Mouse (Mus musculus) neural tube, embryonic 12.5 days (tissue): ENCODE data around the gene Tm6sf2. TPM values are rescaled to one million over a fixed set of nuclear protein-coding genes. Genes with fewer than 3 reads are reported as not detected.
A peak's percentile ranks its signal among the peaks of the same experiment; 100 is the strongest.

ENCODE experiments used
- ATAC-seq: fragments of 200-750 bp; cut with Nextera tagmentation; 2 replicates; pipeline ENCODE4 v1.8.0; 2017; ENCODE audit warnings: low read depth, mild to moderate bottlenecking, moderate TSS enrichment, moderate library complexity; ENCODE audit not compliant: low FRiP score
- H3K27ac ChIP-seq: fragments of 300-500 bp; sonication (generic); 2 replicates; pipeline ENCODE4 v1.5.1; 2016
- H3K27me3 ChIP-seq: fragments of 300-500 bp; sonication (generic); replicated peaks from 2 replicates; pipeline ENCODE4 v1.6.1; 2016; ENCODE audit warnings: mild to moderate bottlenecking
- H3K36me3 ChIP-seq: fragments of 300-500 bp; sonication (generic); 2 replicates; pipeline ENCODE4 v1.6.1; 2016; ENCODE audit warnings: mild to moderate bottlenecking
- H3K4me1 ChIP-seq: fragments of 300-500 bp; sonication (generic); 2 replicates; pipeline ENCODE4 v1.6.1; 2016
- H3K4me2 ChIP-seq: fragments of 300-500 bp; sonication (generic); replicated peaks from 2 replicates; pipeline ENCODE4 v1.6.1; 2016; ENCODE audit warnings: mild to moderate bottlenecking
- H3K4me3 ChIP-seq: fragments of 300-500 bp; sonication (generic); 2 replicates; pipeline ENCODE4 v1.5.1; 2016
- H3K9ac ChIP-seq: fragments of 300-500 bp; sonication (generic); 2 replicates; pipeline ENCODE4 v1.6.1; 2016; ENCODE audit warnings: mild to moderate bottlenecking
- H3K9me3 ChIP-seq: fragments of 300-500 bp; sonication (generic); 2 replicates; pipeline ENCODE4 v1.6.1; 2016; ENCODE audit warnings: mild to moderate bottlenecking
- WGBS: fragments of 180-500 bp; shearing (Covaris S2); methylation state at CpG from one replicate; pipeline ENCODE4 v1.1.7; 2016; 5-methylcytosine and 5-hydroxymethylcytosine counted together
- microRNA-seq: library from miRNA; unstranded; fragments of <30 nt; microRNA quantifications from one replicate; pipeline ENCODE4, GENCODE M21; 2017
- polyA plus RNA-seq: library from polyadenylated mRNA; unstranded; fragments of >200 nt; fragmentation: Nextera tagmentation; extraction: Ambion mirVana; gene quantifications from 2 replicates; pipeline ENCODE4 v1.2.1, GENCODE M21; 2016

Tm6sf2 gene
- polyA plus RNA-seq, 1 experiment from 2014 or later = 1.7 TPM

DNA sequence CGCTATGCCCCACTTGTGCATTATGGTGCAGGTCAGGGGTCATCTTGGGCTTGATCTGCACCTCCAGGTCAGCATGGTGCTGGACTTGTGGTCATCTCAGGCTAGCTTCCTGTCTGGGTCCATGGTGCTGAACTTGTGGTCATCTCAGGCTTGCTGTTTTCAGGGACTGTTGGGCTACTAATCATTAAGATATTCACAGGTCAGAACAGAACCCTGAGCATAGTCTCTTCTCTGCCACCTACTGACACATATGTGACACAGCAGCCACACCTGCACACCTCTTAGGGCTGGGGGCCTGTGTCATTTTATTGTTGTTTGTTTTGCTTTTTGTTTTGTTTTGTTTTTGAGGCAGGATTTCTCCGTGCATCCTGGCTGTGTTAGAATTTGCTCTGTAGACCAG, 50.1 kb downstream of the Tm6sf2 start:
- H3K27ac ChIP-seq = no peak overlapping the region
- H3K27me3 ChIP-seq = 0 out of 2 replicates have a peak, but pooled peaks cover 6% of the 10 kb centered on the region
- no peaks in the 10 kb centered on the region for H3K36me3 ChIP-seq
- 52% methylated on average over 2 of the region's 2 CpGs for WGBS
- no peak overlapping the region for H3K9ac ChIP-seq
- no peak overlapping the region for H3K4me2 ChIP-seq
- H3K4me3 ChIP-seq = no peak overlapping the region
- H3K9me3 ChIP-seq = no peaks in the 10 kb centered on the region
- peaks cover 12% of the 10 kb centered on the region for H3K4me1 ChIP-seq
- ATAC-seq = no peak

DNA sequence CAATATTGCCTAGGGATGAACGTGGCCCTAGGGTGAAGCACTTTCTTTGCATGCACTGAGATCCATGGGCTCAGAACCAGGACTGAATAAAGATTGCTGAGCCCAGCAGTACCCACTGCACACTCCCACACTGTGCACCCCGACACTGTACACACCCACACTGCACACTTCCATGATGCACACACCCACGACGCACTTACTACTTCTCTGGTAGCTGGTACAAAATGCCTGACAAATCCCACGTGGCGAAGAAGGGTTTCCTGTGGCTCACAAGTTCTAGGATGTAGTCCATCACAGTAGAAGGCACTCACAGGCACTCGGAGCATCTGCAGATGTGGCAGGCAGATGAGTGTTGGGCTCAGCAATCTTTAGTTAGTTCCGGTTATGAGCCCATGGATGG, 52.3 kb downstream of the Tm6sf2 start:
- no peaks in the 10 kb centered on the region for H3K36me3 ChIP-seq
- 67% methylated on average over 8 of the region's 8 CpGs for WGBS
- no peaks in the 10 kb centered on the region for H3K9me3 ChIP-seq
- no peak overlapping the region for H3K4me3 ChIP-seq
- peaks cover 4% of the 10 kb centered on the region; the same call in 1 of the 2 replicates for H3K4me1 ChIP-seq
- H3K27me3 ChIP-seq = 0 out of 2 replicates have a peak, but pooled peaks cover 6% of the 10 kb centered on the region
- no peak for ATAC-seq
- no peak overlapping the region for H3K27ac ChIP-seq
- no peak overlapping the region for H3K9ac ChIP-seq
- no peak overlapping the region for H3K4me2 ChIP-seq

DNA sequence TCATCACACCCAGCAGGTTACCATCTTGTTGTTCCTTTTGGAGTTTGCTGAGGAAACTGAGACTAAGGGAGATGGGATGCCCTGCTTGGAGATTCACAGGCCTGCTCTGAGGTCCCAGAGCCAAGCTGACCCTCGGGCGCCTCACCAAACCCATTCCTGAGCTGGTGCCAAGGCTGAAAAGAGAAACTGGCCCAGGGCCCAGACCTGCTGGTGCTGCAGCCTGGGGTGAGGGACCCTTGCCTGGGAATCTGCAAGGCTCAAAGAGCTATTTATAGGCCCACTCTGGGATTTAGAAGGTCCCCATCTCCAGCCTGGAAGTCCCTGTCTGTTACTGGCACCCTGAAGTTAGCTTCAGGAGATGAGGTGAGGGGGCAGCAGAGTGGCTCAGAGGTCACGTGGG, 55.7 kb downstream of the Tm6sf2 start:
- H3K4me1 ChIP-seq = peaks cover 12% of the 10 kb centered on the region
- no peak overlapping the region for H3K4me2 ChIP-seq
- H3K4me3 ChIP-seq = no peak overlapping the region
- H3K36me3 ChIP-seq = peaks cover 10% of the 10 kb centered on the region
- no peak overlapping the region for H3K9ac ChIP-seq
- no peak for ATAC-seq
- WGBS = 86% methylated on average over 3 of the region's 3 CpGs
- H3K27ac ChIP-seq = no peak overlapping the region
- no peaks in the 10 kb centered on the region for H3K9me3 ChIP-seq
- H3K27me3 ChIP-seq = 0 out of 2 replicates have a peak, but pooled peaks cover 6% of the 10 kb centered on the region

GRCm38 (mm10) chr8:70129309-70129952, 56.7 kb downstream of the Tm6sf2 start:
- ATAC-seq = no peak
- whole genome bisulfite sequencing = 69% methylated on average over 9 of the region's 9 CpGs
- no peak overlapping the region for H3K9ac ChIP-seq

More at GRCm38 (mm10) chr8:70129309-70129952, 56.7 kb downstream of the Tm6sf2 start:
- Histone ChIP-seq H3K27me3 (no peaks in the 10 kb centered on the region), H3K4me1 (peaks cover 12% of the 10 kb centered on the region), H3K9me3 (no peaks in the 10 kb centered on the region), H3K4me2 (no peak overlapping the region), H3K27ac (no peak overlapping the region), H3K4me3 (no peak overlapping the region), H3K36me3 (peaks cover 20% of the 10 kb centered on the region)

Small RNA genes within 50 kb of the gene (microRNA-seq; reads per million reads assigned to microRNA genes)
- gene Mir7066 = 2.4 reads per million, percentile 4 among the genes with 10 or more reads in this experiment

Other genes with a start within 250 kb of the Tm6sf2 start
- 41.6 and 46.8 TPM in 2 replicates for gene Pbx4, start 240.4 kb upstream of the Tm6sf2 start, polyA plus RNA-seq
- 1.4 TPM in 2 replicates for gene Cilp2, start 185.2 kb upstream of the Tm6sf2 start, polyA plus RNA-seq
- 4.1 and 4.3 TPM in 2 replicates for gene Tssk6, start 170.7 kb upstream of the Tm6sf2 start, polyA plus RNA-seq
- 162 and 171 TPM in 2 replicates for gene Ndufa13, start 170.4 kb upstream of the Tm6sf2 start, polyA plus RNA-seq
- 8.4 and 9.8 TPM in 2 replicates for gene Yjefn3, start 170.2 kb upstream of the Tm6sf2 start, polyA plus RNA-seq
- gene Gatad2a, start 76.5 kb upstream of the Tm6sf2 start, polyA plus RNA-seq = 61.3 and 66.9 TPM in 2 replicates
- gene Mau2, start 30.2 kb upstream of the Tm6sf2 start, polyA plus RNA-seq = 70.4 and 70.9 TPM in 2 replicates
- gene Sugp1, start 30.1 kb upstream of the Tm6sf2 start, polyA plus RNA-seq = 56.4 and 57.0 TPM in 2 replicates
- 0.33 and 0.50 TPM in 2 replicates for gene Hapln4, start 10.5 kb downstream of the Tm6sf2 start, polyA plus RNA-seq
- 88.8 and 93.9 TPM in 2 replicates for gene Ncan, start 47.9 kb downstream of the Tm6sf2 start, polyA plus RNA-seq
- 29.2 and 32.0 TPM in 2 replicates for gene Nr2c2ap, start 58.4 kb downstream of the Tm6sf2 start, polyA plus RNA-seq
- 16.5 and 17.2 TPM in 2 replicates for gene Rfxank, start 66.2 kb downstream of the Tm6sf2 start, polyA plus RNA-seq
- 44.9 and 49.1 TPM in 2 replicates for gene Borcs8, start 66.6 kb downstream of the Tm6sf2 start, polyA plus RNA-seq
- gene Mef2b, start 66.8 kb downstream of the Tm6sf2 start, polyA plus RNA-seq = 0.29 and 0.38 TPM in 2 replicates
- 55.7 and 58.6 TPM in 2 replicates for gene Tmem161a, start 99.4 kb downstream of the Tm6sf2 start, polyA plus RNA-seq
- gene Slc25a42, start 139.4 kb downstream of the Tm6sf2 start, polyA plus RNA-seq = 4.1 and 4.9 TPM in 2 replicates
- 68.0 and 68.2 TPM in 2 replicates for gene Sugp2, start 161.3 kb downstream of the Tm6sf2 start, polyA plus RNA-seq
- gene Armc6, start 161.5 kb downstream of the Tm6sf2 start, polyA plus RNA-seq = 56.1 and 59.9 TPM in 2 replicates
- 94.3 and 99.6 TPM in 2 replicates for gene Homer3, start 209.9 kb downstream of the Tm6sf2 start, polyA plus RNA-seq
- 50.4 and 50.8 TPM in 2 replicates for gene Ddx49, start 229.6 kb downstream of the Tm6sf2 start, polyA plus RNA-seq
- 266 and 267 TPM in 2 replicates for gene Cope, start 229.6 kb downstream of the Tm6sf2 start, polyA plus RNA-seq
- gene Cers1, start 242.9 kb downstream of the Tm6sf2 start, polyA plus RNA-seq = 13.7 and 16.4 TPM in 2 replicates